Mouse (Mus musculus) effector memory CD4-positive, alpha-beta T cell, adult 5 months (primary cell): ENCODE data around the gene Zfp61. TPM values are rescaled to one million over a fixed set of nuclear protein-coding genes. Genes with fewer than 3 reads are reported as not detected.

ENCODE experiments used
- polyA plus RNA-seq: library from polyadenylated mRNA; unstranded; fragments of 100-300 nt; shearing (Covaris generic); gene quantifications from one replicate; pipeline ENCODE4 v1.2.1, GENCODE M21; 2017

Zfp61 gene
- 12.8 TPM for polyA plus RNA-seq

DNA sequence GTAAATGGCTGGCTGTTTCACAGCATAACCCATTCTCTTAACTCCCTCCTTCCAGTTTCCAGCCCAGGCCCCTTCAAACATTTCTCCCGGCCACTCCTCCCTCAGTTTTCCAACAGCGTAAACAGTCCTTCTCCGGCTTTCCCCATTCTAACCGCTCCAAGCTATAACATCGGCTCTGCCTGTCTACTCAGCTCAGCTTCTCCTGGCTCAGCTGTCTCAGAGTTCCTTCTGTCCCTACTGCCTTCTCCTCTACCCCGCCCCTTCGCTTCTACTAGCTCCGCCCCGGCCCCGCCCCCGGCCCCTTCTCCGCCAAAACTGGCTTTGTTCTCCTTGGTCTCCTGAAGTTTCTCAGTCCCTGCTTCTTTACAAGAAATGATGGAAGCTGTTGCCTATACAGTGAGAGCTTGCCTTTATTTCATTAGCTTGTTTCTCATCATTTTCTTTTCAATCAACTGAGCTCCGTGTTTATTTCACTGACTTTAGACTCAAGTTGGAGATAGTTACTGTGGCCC is at the start of gene Zfp61:
Gene Zfp61 (minus strand): TSS at position 462 of the 512 bp plus-strand sequence.

DNA sequence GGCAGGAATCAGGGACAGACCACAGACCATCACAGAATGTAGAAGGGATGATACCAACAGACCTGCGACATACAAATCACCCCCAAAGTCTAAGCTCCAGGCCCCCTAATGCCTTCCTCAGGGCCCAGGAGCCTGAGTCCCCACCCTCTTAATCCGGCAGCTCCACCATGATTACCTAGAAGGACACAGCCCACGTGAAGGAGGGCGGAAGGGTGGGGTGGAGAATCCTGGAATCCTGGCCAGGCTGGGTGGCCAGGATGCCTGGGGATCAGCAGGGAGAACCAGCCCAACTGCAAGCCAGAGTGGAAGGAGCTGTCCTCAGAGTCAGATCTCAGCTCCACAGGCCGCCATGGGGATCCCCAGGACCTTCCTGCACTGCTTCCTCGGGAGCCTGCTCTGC is 47.9 kb upstream of the Zfp61 start, which contains the start of gene Lypd5:
Gene Lypd5 (plus strand): TSS at position 301 of the 400 bp plus-strand sequence.

DNA sequence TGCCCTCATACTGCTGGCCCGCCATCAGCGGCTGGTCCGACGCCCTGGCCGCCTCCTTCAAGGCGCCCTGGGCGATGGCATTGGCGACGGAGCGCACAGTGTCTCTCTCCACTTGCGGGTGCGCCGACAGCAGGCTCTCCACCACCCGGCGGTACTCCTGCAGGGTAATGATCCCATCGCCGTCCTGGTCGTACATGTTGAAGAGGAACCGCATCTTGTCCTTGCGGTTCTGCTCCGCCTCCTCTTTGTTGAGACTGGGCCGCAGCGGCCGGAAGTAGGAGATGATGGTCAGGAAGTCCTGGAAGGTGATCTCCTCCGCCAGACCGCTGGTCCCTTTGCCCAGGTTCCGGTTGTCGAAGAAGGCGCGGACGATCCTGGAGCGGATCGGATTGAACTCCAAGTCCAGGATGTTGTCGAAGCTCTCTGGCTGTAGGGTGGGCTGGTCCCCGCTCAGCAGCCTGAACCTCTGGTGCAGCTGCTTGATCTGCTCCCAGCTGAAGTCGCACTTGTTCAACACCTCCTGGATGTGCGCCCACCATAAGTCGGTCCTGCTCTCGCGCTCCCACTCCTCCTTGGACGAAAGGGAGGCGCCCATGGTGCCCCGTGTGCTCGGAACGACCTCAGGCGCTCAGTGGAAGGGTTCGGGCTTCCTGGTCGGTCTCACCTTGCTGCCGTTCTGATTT is 32.4 kb upstream of the Zfp61 start, which contains the start of gene Tescl:
Gene Tescl (minus strand): TSS at position 633 of the 683 bp plus-strand sequence.

GRCm38 (mm10) chr7:24316567-24317092 is 15.6 kb upstream of the Zfp61 start, which contains the start of gene Zfp94:
Gene Zfp94, minus strand, starts transcription at chr7:24316666.

GRCm38 (mm10) chr7:24270288-24270672 is 30.8 kb downstream of the Zfp61 start, which contains the start of gene Zfp93:
Gene Zfp93, plus strand, starts transcription at chr7:24270420.

DNA sequence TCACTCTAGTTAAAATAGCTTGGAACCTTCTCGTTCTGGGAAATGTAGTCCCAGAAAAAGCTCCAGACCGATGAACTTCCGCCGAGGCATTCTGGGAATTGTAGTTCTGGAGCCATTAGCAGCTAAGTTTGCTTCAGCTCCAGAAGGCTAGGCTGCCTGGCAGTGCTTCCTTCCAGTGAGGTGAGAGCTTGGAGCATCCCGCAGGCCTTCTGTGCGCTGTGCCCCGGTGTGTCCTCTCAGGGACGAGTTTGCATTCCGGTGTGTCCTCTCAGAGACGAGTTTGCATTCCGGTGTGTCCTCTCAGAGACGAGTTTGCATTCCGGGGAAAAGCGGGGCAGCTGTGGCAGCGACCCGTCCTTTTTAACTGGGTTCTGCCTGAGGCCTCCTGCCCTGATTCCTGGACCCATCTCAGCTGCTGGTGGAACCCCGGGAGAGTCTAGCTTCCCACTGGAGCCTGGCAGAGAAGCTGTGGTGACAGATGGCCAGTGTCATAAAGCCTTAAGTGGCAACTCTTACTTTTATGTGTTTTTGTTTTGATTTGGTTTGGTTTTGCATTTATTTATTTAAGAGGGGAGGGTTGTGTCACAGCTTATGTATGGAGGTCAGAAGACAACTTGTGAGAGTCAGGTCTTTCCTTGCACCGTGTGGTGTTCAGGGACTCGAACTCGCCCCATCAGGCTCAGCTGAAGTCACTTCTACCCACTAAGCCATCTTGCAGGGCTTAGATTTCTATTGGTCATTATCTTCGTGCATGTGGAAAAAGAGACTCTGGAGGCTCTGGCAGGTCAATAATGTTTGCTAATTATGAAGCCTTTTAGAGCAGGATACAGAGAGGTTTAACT is 46.2 kb downstream of the Zfp61 start, which contains the start of gene Zfp108:
Gene Zfp108 (plus strand): TSS at position 162 of the 842 bp plus-strand sequence.

Other genes with a start within 250 kb of the Zfp61 start
- gene Vmn1r183, start 248.0 kb downstream of the Zfp61 start, polyA plus RNA-seq, result 0.07 TPM
- 27.9 TPM for gene Zfp180, start 219.3 kb downstream of the Zfp61 start, polyA plus RNA-seq
- 1.1 TPM for gene Zfp112, start 188.9 kb downstream of the Zfp61 start, polyA plus RNA-seq
- 6.6 TPM for gene Zfp235, start 167.1 kb downstream of the Zfp61 start, polyA plus RNA-seq
- not detected for gene Zfp114, start 126.2 kb downstream of the Zfp61 start, polyA plus RNA-seq
- 0.37 TPM for gene Zfp111, start 89.8 kb downstream of the Zfp61 start, polyA plus RNA-seq
- gene Zfp109, start 63.7 kb downstream of the Zfp61 start, polyA plus RNA-seq, result 1.7 TPM
- gene Zfp108, start 46.4 kb downstream of the Zfp61 start, polyA plus RNA-seq, result not detected
- 2.9 TPM for gene Zfp93, start 30.8 kb downstream of the Zfp61 start, polyA plus RNA-seq
- gene Zfp94, start 15.4 kb upstream of the Zfp61 start, polyA plus RNA-seq, result 1.7 TPM
- not detected for gene Tescl, start 32.7 kb upstream of the Zfp61 start, polyA plus RNA-seq
- not detected for gene Lypd5, start 48.0 kb upstream of the Zfp61 start, polyA plus RNA-seq
- 179 TPM for gene Kcnn4, start 69.0 kb upstream of the Zfp61 start, polyA plus RNA-seq
- gene Smg9, start 98.4 kb upstream of the Zfp61 start, polyA plus RNA-seq, result 54.1 TPM
- gene Irgc1, start 151.1 kb upstream of the Zfp61 start, polyA plus RNA-seq, result 0.70 TPM
- gene Plaur, start 161.3 kb upstream of the Zfp61 start, polyA plus RNA-seq, result 14.3 TPM
- 0.40 TPM for gene Cadm4, start 180.8 kb upstream of the Zfp61 start, polyA plus RNA-seq
- 1.0 TPM for gene Zfp428, start 205.8 kb upstream of the Zfp61 start, polyA plus RNA-seq
- gene AC161166.1, start 211.2 kb upstream of the Zfp61 start, polyA plus RNA-seq, result not detected
- gene Irgq, start 229.5 kb upstream of the Zfp61 start, polyA plus RNA-seq, result 3.6 TPM
- not detected for gene Pinlyp, start 244.9 kb upstream of the Zfp61 start, polyA plus RNA-seq
- 49.9 TPM for gene Xrcc1, start 245.1 kb upstream of the Zfp61 start, polyA plus RNA-seq